Mouse (Mus musculus) midbrain, embryonic 12.5 days (tissue): Measurements from ENCODE around the gene Rnaseh2a. TPM values are rescaled to one million over a fixed set of nuclear protein-coding genes. Genes with fewer than 3 reads are reported as not detected.

Source experiments
- ATAC-seq: fragments of 200-750 bp; cut with Nextera tagmentation; 2 replicates; pipeline ENCODE4 v1.8.0; 2017; ENCODE audit warnings: low read depth, moderate TSS enrichment, moderate library complexity; ENCODE audit not compliant: low FRiP score
- H3K27ac ChIP-seq: fragments of 300-500 bp; sonication (generic); replicated peaks from 2 replicates; pipeline ENCODE4 v1.5.1; 2016; ENCODE audit warnings: mild to moderate bottlenecking
- H3K27me3 ChIP-seq: fragments of 300-500 bp; sonication (generic); 2 replicates; pipeline ENCODE4 v1.6.1; 2016; ENCODE audit warnings: mild to moderate bottlenecking
- H3K36me3 ChIP-seq: fragments of 300-500 bp; sonication (generic); 2 replicates; pipeline ENCODE4 v1.6.1; 2016
- H3K4me1 ChIP-seq: fragments of 300-500 bp; sonication (generic); 2 replicates; pipeline ENCODE4 v1.6.1; 2016
- H3K4me2 ChIP-seq: fragments of 300-500 bp; sonication (generic); replicated peaks from 2 replicates; pipeline ENCODE4 v1.6.1; 2016; ENCODE audit warnings: mild to moderate bottlenecking, moderate library complexity
- H3K4me3 ChIP-seq: fragments of 300-500 bp; sonication (generic); 2 replicates; pipeline ENCODE4 v1.5.1; 2016; ENCODE audit warnings: mild to moderate bottlenecking
- H3K9ac ChIP-seq: fragments of 300-500 bp; sonication (generic); replicated peaks from 2 replicates; pipeline ENCODE4 v1.6.1; 2016; ENCODE audit warnings: mild to moderate bottlenecking, moderate library complexity
- H3K9me3 ChIP-seq: fragments of 300-500 bp; sonication (generic); 2 replicates; pipeline ENCODE4 v1.6.1; 2016; ENCODE audit warnings: mild to moderate bottlenecking
- WGBS: fragments of 180-500 bp; shearing (Covaris S2); methylation state at CpG from one replicate; pipeline ENCODE4 v1.1.7; 2016; 5-methylcytosine and 5-hydroxymethylcytosine counted together
- polyA plus RNA-seq: library from polyadenylated mRNA; unstranded; fragments of >200 nt; fragmentation: Nextera tagmentation; extraction: Ambion mirVana; gene quantifications from 2 replicates; pipeline ENCODE4 v1.2.1, GENCODE M21; 2016

The Rnaseh2a gene
- polyA plus RNA-seq, result 91.9 and 98.7 TPM in 2 replicates

- under 1% methylated on average over 56 of the region's 56 CpGs for WGBS
- Histone ChIP-seq H3K4me3 (peak within 1 kb of the TSS; percentile 80), H3K36me3 (peaks cover 39% of the 10 kb centered on the region), H3K4me2 (peak within 1 kb of the TSS; percentile 97), H3K4me1 (peaks cover 45% of the 10 kb centered on the region), H3K9me3 (no peaks in the 10 kb centered on the region), H3K27ac (peak within 1 kb of the TSS; percentile 76), H3K9ac (peak within 1 kb of the TSS; percentile 93), H3K27me3 (no peaks in the 10 kb centered on the region)
- peak; percentile 65 for ATAC-seq
Observed at GRCm38 (mm10) chr8:84969241-84970134, at the start of gene Rnaseh2a, which contains the start of the genes Gm49661 and Prdx2. Gene Rnaseh2a (minus strand): TSS chr8:84969767. Gene Gm49661 (minus strand): TSS chr8:84969433. Gene Prdx2 (plus strand): TSS chr8:84969587.

DNA sequence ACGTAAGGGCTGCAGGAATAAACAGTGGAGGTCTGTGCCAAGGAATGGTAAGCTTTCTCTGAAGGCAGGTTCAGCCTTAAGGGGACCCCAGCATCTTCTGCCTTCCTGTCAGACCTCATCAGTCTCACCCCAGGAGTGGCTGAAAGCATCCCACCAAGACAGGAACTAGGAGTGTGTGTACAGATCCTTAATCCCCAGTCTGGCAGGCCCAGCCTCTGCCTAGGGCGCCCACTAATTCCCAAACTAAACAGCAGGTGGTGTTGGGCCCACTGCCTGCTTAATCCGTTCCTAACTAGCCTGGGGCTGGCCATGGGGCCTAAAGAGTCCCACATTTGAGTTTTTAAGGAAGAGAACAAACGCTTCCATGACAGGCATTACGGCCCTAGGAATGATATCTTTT is 47.6 kb upstream of the Rnaseh2a start:
- ATAC-seq, result no peak; the same call in 1 of the 2 replicates
- Histone ChIP-seq H3K9ac (no peak overlapping the region), H3K36me3 (peaks cover 51% of the 10 kb centered on the region), H3K4me2 (no peak overlapping the region), H3K27ac (no peak overlapping the region), H3K4me1 (peaks cover 12% of the 10 kb centered on the region), H3K27me3 (peaks cover 35% of the 10 kb centered on the region), H3K4me3 (no peak overlapping the region), H3K9me3 (no peaks in the 10 kb centered on the region)
- 29% methylated on average over 5 of the region's 5 CpGs for WGBS

DNA sequence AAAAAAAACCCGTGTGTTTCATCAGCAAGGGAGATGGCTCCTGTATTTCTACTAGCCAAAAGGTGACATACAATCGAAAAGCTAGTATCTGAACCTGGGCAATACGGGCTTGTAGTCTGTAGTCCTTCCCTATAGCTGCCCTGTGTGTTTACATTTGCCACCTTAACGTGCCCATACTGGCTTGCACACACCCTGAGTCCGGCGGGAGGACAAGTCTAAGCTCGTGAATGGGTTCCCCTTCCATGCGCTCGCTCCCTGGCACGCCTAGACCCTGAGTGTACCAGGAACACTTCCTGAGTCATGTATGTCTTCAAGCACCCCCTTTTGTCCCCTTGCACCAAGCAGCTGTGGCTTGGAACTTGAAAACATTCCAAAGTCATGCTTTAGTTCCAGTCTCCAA is 47.2 kb upstream of the Rnaseh2a start:
- peaks cover 40% of the 10 kb centered on the region for H3K27me3 ChIP-seq
- WGBS, result 72% methylated on average over 10 of the region's 10 CpGs
- no peak for ATAC-seq
- H3K36me3 ChIP-seq, result peaks cover 46% of the 10 kb centered on the region
- no peak overlapping the region for H3K4me3 ChIP-seq
- H3K9me3 ChIP-seq, result no peaks in the 10 kb centered on the region
- no peak overlapping the region for H3K9ac ChIP-seq
- peaks cover 12% of the 10 kb centered on the region for H3K4me1 ChIP-seq
- no peak overlapping the region for H3K27ac ChIP-seq
- H3K4me2 ChIP-seq, result no peak overlapping the region

DNA sequence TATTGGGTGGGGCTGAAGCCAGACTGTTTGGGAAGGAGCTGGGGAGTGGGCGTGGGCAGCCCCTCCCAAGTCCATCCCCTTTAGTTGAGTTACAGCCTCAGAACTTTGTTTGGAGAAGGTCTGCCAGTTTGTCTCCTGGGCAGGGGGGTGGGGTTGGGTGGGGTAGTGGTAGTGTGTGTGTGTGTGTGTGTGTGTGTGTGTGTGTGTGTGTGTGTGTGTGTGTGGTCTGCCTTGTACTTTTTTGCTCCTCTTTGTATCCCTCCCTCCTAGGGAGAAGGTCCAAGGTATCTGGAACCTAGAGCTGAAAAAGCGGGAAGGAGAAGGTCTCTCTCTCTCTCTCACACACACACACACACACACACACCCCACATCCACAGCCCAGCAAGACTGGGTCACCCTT is 44.9 kb upstream of the Rnaseh2a start, which contains the start of gene Best2:
Gene Best2, minus strand, starts transcription at position 101 of the 400 bp plus-strand sequence.
- no peak for ATAC-seq
- Histone ChIP-seq H3K27me3 (peaks cover 55% of the 10 kb centered on the region), H3K9ac (peak within 1 kb of the TSS; percentile 44), H3K36me3 (peaks cover 24% of the 10 kb centered on the region), H3K4me2 (peak within 1 kb of the TSS; percentile 64), H3K27ac (no peak within 1 kb of the TSS), H3K4me3 (peak within 1 kb of the TSS; percentile 36), H3K9me3 (no peaks in the 10 kb centered on the region), H3K4me1 (peaks cover 9% of the 10 kb centered on the region)
- WGBS, result 53% methylated on average over 1 of the region's 2 CpGs

DNA sequence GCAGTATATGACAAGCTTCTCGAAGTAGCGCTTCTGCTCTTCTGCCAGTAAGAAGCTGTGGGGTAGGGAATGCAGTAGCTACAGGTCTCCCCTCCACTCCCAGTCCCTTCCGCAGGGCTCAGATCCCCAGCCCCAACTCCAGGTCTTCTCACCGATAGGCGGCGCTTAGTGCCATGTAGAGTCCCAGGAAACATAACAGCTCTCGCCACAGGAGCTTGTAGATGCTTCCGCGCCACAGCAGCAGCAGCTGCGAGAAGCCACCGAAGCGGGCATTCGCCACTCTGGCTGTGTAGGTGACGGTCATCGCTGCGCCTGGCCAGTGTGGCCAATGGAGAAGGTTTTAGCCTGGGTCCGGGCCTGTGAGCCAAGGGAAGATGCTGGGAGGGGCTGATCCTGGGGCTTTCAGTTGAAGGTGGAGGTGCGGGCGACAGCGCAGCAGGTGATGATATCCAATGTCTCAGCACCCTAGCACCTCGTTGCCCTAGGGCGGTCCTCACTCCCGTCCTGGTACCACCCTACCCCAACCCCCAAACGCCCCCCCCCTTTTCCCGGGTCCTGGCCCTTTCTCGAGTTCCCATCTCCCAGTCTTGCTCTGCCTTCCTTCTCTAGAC is 43.8 kb upstream of the Rnaseh2a start:
- WGBS, result 3% methylated on average over 26 of the region's 26 CpGs
- Histone ChIP-seq H3K27me3 (peaks cover 64% of the 10 kb centered on the region), H3K4me3 (peak overlapping the region; percentile 36), H3K9me3 (no peaks in the 10 kb centered on the region), H3K4me1 (peaks cover 9% of the 10 kb centered on the region), H3K27ac (no peak overlapping the region), H3K36me3 (peaks cover 13% of the 10 kb centered on the region), H3K9ac (peak overlapping the region; percentile 44), H3K4me2 (peak overlapping the region; percentile 64)
- ATAC-seq, result peak; percentile 52

DNA sequence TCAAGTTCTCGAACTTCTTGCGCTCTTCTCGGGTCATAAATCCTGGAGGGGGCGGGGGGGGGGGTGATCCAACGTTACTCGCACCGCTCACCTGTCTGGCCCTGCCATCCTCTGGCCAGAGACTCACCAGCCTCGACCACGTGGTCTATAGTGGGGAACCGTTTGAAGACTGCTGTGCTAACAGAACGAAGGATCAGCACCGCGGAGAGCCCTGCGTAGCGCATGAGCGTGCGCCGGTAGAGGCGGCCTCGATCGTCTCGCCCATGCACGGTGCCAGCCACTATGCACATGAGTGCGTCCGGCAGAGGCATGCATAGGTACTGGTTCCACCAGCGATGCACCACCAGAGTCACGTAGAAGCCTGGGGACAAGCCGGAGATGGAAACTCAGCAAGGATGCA is 41.7 kb upstream of the Rnaseh2a start:
- H3K4me3 ChIP-seq, result no peak overlapping the region
- WGBS, result 20% methylated on average over 28 of the region's 28 CpGs
- no peak overlapping the region for H3K4me2 ChIP-seq
- H3K9me3 ChIP-seq, result no peaks in the 10 kb centered on the region
- peaks cover 5% of the 10 kb centered on the region for H3K4me1 ChIP-seq
- H3K27ac ChIP-seq, result no peak overlapping the region
- no peak overlapping the region for H3K9ac ChIP-seq
- ATAC-seq, result no peak
- no peaks in the 10 kb centered on the region for H3K36me3 ChIP-seq
- peaks cover 75% of the 10 kb centered on the region for H3K27me3 ChIP-seq

- H3K4me3 ChIP-seq, result no peak overlapping the region
- 17% methylated on average over 25 of the region's 25 CpGs for WGBS
- H3K4me1 ChIP-seq, result no peaks in the 10 kb centered on the region
- H3K36me3 ChIP-seq, result 0 out of 2 replicates have a peak, but pooled peaks cover 2% of the 10 kb centered on the region
- H3K9me3 ChIP-seq, result no peaks in the 10 kb centered on the region
- peaks cover 47% of the 10 kb centered on the region for H3K27me3 ChIP-seq
- H3K9ac ChIP-seq, result no peak overlapping the region
- H3K4me2 ChIP-seq, result no peak overlapping the region
- ATAC-seq, result no peak
- H3K27ac ChIP-seq, result no peak overlapping the region
Observed at GRCm38 (mm10) chr8:85007686-85008085, 38.1 kb upstream of the Rnaseh2a start.

- H3K4me3 ChIP-seq, result peak overlapping the region; percentile 12
- WGBS, result 3% methylated on average over 19 of the region's 19 CpGs
Observed at GRCm38 (mm10) chr8:84997649-84998295, 28.2 kb upstream of the Rnaseh2a start.

GRCm38 (mm10) chr8:84996978-84997377 is 27.4 kb upstream of the Rnaseh2a start:
- no peak overlapping the region for H3K9ac ChIP-seq
- no peak overlapping the region for H3K4me2 ChIP-seq
- H3K4me3 ChIP-seq, result no peak overlapping the region
- whole genome bisulfite sequencing, result 78% methylated on average over 5 of the region's 5 CpGs
- ATAC-seq, result no peak
- H3K4me1 ChIP-seq, result peaks cover 19% of the 10 kb centered on the region
- H3K36me3 ChIP-seq, result no peaks in the 10 kb centered on the region
- peaks cover 30% of the 10 kb centered on the region for H3K27me3 ChIP-seq
- no peaks in the 10 kb centered on the region for H3K9me3 ChIP-seq
- H3K27ac ChIP-seq, result no peak overlapping the region

More at GRCm38 (mm10) chr8:84997649-84998295, 28.2 kb upstream of the Rnaseh2a start:
- ATAC-seq, result peak; percentile 82
- H3K9ac ChIP-seq, result 0 out of 2 replicates have a peak overlapping the region, but pooled peaks have one; percentile 15
- 0 out of 2 replicates have a peak, but pooled peaks cover 4% of the 10 kb centered on the region for H3K36me3 ChIP-seq
- peaks cover 30% of the 10 kb centered on the region for H3K27me3 ChIP-seq
- peak overlapping the region; percentile 43 for H3K4me2 ChIP-seq
- peaks cover 19% of the 10 kb centered on the region for H3K4me1 ChIP-seq
- no peaks in the 10 kb centered on the region for H3K9me3 ChIP-seq
- H3K27ac ChIP-seq, result 0 out of 2 replicates have a peak overlapping the region, but pooled peaks have one; percentile 35

- 0 out of 2 replicates have a peak overlapping the region, but pooled peaks have one; percentile 13 for H3K4me2 ChIP-seq
- no peak overlapping the region for H3K4me3 ChIP-seq
- H3K27ac ChIP-seq, result no peak overlapping the region; the same call in 1 of the 2 replicates
- 22% methylated on average over 25 of the region's 25 CpGs for WGBS
- no peaks in the 10 kb centered on the region for H3K36me3 ChIP-seq
- H3K9me3 ChIP-seq, result no peaks in the 10 kb centered on the region
- H3K9ac ChIP-seq, result no peak overlapping the region
- no peak for ATAC-seq
- H3K27me3 ChIP-seq, result peaks cover 30% of the 10 kb centered on the region
- peaks cover 25% of the 10 kb centered on the region for H3K4me1 ChIP-seq
Observed at GRCm38 (mm10) chr8:84995680-84996079, 26.1 kb upstream of the Rnaseh2a start.

- Histone ChIP-seq H3K4me2 (no peak overlapping the region), H3K4me1 (peaks cover 32% of the 10 kb centered on the region), H3K27me3 (peaks cover 31% of the 10 kb centered on the region), H3K4me3 (no peak overlapping the region), H3K9me3 (no peaks in the 10 kb centered on the region), H3K9ac (no peak overlapping the region), H3K27ac (no peak overlapping the region), H3K36me3 (no peaks in the 10 kb centered on the region)
- ATAC-seq, result no peak
- WGBS, result 95% methylated on average over 9 of the region's 9 CpGs
Observed at GRCm38 (mm10) chr8:84994375-84994774, 24.8 kb upstream of the Rnaseh2a start.
